Mouse (Mus musculus) heart, postnatal 0 days (tissue): Measurements from ENCODE around the gene Gm12666.

Experiments
- CTCF ChIP-seq: IDR thresholded peaks from 2 replicates; pipeline ENCODE4 v1.5.1; 2016; ENCODE audit warnings: antibody characterized with exemption, control low read depth, low read depth
- EP300 ChIP-seq: IDR thresholded peaks from 2 replicates; pipeline ENCODE4 v1.6.1; 2016; ENCODE audit warnings: antibody characterized with exemption, low read depth

DNA sequence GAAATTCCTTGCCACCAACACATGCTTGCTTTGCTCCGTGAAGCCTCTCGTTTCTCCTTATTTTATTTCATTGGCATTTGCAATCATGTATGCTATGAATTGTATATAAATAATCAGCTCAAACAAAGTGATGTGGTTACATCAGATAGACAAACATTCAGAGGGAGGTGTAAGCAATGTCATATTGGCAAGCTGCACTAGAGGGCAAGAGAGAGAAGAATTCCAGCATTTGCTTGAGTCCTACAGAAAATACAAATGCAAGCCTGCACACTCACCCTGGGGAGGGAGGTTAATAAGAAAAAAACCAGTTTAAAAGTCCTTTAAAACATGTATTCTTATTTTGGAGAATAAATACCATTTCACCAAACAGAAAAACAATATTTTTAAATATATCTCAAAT, 34.8 kb upstream of the Gm12666 start:
- TF ChIP-seq CTCF (no peak), EP300 (no peak)
